Mouse (Mus musculus): Measurements from ENCODE around the gene Ccndbp1. TPM values are rescaled to one million over a fixed set of nuclear protein-coding genes. Genes with fewer than 3 reads are reported as not detected.

Gene Ccndbp1
- polyA plus RNA-seq, 1 experiment = 21.1 TPM

DNA sequence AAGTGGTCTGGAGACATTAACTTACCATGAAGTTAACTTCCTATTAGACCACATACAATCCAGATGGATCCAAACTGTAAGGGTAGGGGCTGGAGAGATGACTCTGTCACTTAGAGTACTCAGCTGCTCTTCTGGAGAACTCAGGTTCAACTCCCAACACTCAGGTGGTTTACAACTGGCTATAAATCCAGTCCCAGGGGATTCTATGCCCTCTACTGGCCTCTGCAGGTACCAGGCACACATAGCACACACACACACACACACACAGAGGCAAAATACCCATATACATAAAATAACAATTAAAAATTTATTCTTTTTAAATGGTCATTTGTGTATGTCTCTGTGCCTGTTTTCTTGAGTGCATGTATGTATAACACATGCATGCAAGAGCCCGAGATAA is 31.2 kb downstream of the Ccndbp1 start:
- no peaks in the 10 kb centered on the region for H3K79me3 ChIP-seq (ENCODE audit: low read depth)
- H3K79me2 ChIP-seq (ENCODE audit: control insufficient read depth, insufficient read depth) = no peaks in the 10 kb centered on the region
- H3K27me3 ChIP-seq (ENCODE audit: control insufficient read depth, insufficient read depth, insufficient read length) = peaks cover 8% of the 10 kb centered on the region
- H3K36me3 ChIP-seq (ENCODE audit: control insufficient read depth, insufficient read depth) = no peaks in the 10 kb centered on the region
- no peak overlapping the region for H3K4me3 ChIP-seq (ENCODE audit: insufficient read depth, poor library complexity, severe bottlenecking)
- H3ac ChIP-seq (ENCODE audit: control insufficient read depth, insufficient read length, low read depth) = no peak overlapping the region
- TF ChIP-seq MYOD1 (IDR thresholded peaks at IDR 0.05; ENCODE audit: control insufficient read depth, insufficient read length, low read depth) = no peak

DNA sequence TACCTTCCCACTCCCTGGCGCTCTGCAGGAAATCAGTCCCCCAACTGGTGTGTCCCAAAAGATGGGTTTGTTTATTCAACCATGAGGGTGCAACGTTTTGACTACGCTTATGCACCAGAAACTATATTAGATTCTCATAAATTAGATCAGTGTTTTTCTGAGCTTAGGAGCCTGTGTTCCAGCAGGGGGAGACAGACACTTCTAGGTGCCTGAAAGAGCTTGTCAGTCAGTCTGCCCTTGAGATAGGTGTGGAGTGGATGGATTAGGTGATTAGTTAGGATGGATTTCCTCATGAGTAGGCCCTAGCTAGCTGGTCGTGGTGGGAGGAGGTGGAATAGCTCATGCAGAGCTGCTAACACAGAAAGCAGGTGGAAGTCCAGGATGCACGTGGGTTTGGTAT is 32.9 kb downstream of the Ccndbp1 start:
- Histone ChIP-seq H3K27me3 (ENCODE audit: control insufficient read depth, insufficient read depth, insufficient read length) (peaks cover 21% of the 10 kb centered on the region), H3K36me3 (ENCODE audit: control insufficient read depth, insufficient read depth) (no peaks in the 10 kb centered on the region), H3ac (ENCODE audit: control insufficient read depth, insufficient read length, low read depth) (no peak overlapping the region), H3K79me3 (ENCODE audit: low read depth) (no peaks in the 10 kb centered on the region), H3K4me3 (ENCODE audit: insufficient read depth, poor library complexity, severe bottlenecking) (no peak overlapping the region), H3K79me2 (ENCODE audit: control insufficient read depth, insufficient read depth) (no peaks in the 10 kb centered on the region)
- TF ChIP-seq MAX (IDR thresholded peaks at IDR 0.05) (no peak), USF1 (IDR thresholded peaks at IDR 0.05; ENCODE audit: low read depth) (no peak), CEBPB (IDR thresholded peaks at IDR 0.05; ENCODE audit: low read depth) (no peak), CTCF (IDR thresholded peaks at IDR 0.05; ENCODE audit: control insufficient read depth, insufficient read depth, insufficient read length) (no peak), MYOD1 (IDR thresholded peaks at IDR 0.05; ENCODE audit: control insufficient read depth, insufficient read length, low read depth) (no peak), FOSL1 (IDR thresholded peaks at IDR 0.05; ENCODE audit: insufficient read depth, low read length, poor library complexity, severe bottlenecking) (no peak), MYOG (IDR thresholded peaks at IDR 0.05; ENCODE audit: control insufficient read depth, extremely low read depth, insufficient read length) (no peak)

DNA sequence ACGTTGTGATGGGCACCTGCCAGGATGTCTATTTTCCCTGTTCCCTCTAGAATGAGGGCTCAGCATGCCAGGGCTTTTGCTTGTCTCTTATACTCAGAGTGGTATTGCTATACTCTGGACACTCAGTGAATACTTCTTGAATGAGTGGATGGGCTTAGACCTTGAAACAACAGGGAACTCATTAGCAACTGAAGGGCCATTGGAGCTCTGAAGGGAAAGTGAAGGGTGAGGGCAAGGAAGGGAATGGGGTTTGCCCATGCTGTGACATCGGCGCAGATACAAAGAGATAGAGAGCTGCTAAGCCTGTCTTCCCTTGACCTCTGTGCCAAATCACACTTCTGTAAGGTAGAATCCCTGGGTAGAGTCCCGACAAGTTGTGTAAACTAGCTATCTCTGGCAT is 37.5 kb downstream of the Ccndbp1 start:
- H3K36me3 ChIP-seq (ENCODE audit: control insufficient read depth, insufficient read depth) = no peaks in the 10 kb centered on the region
- H3K79me3 ChIP-seq (ENCODE audit: low read depth) = no peaks in the 10 kb centered on the region
- no peak overlapping the region for H3ac ChIP-seq (ENCODE audit: control insufficient read depth, insufficient read length, low read depth)
- TF ChIP-seq USF1 (IDR thresholded peaks at IDR 0.05; ENCODE audit: low read depth) = no peak
- no peak for TF ChIP-seq CEBPB (IDR thresholded peaks at IDR 0.05; ENCODE audit: low read depth)
- no peak for TF ChIP-seq MAX (IDR thresholded peaks at IDR 0.05)
- TF ChIP-seq MYOG (IDR thresholded peaks at IDR 0.05; ENCODE audit: control insufficient read depth, extremely low read depth, insufficient read length) = no peak
- TF ChIP-seq MYOD1 (IDR thresholded peaks at IDR 0.05; ENCODE audit: control insufficient read depth, insufficient read length, low read depth) = no peak
- TF ChIP-seq CTCF (IDR thresholded peaks at IDR 0.05; ENCODE audit: control insufficient read depth, insufficient read depth, insufficient read length) = no peak
- no peak for TF ChIP-seq FOSL1 (IDR thresholded peaks at IDR 0.05; ENCODE audit: insufficient read depth, low read length, poor library complexity, severe bottlenecking)
- no peak overlapping the region for H3K4me3 ChIP-seq (ENCODE audit: insufficient read depth, poor library complexity, severe bottlenecking)
- H3K27me3 ChIP-seq (ENCODE audit: control insufficient read depth, insufficient read depth, insufficient read length) = peaks cover 25% of the 10 kb centered on the region
- H3K79me2 ChIP-seq (ENCODE audit: control insufficient read depth, insufficient read depth) = no peaks in the 10 kb centered on the region

DNA sequence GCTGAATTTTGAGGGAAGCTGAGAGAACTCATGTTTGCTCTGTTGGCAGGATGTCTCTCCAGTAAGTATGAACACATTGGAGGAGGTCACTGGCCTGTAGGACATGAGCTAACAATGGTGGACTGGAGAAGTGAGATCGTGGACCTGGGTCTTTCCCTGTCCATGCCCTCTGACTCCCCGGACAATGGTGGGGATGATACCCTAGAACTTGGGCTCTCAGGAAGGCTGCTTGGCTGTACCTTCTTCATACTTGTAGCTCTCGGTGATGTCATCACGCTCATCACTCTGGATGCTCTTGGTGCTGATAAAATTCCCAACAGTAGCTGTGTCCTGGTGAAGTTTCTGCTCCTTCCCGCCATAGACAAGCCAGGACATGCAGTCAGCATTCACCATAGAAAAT is 44.0 kb downstream of the Ccndbp1 start:
- no peak for TF ChIP-seq CTCF (IDR thresholded peaks at IDR 0.05; ENCODE audit: control insufficient read depth, insufficient read depth, insufficient read length)
- TF ChIP-seq MYOD1 (IDR thresholded peaks at IDR 0.05; ENCODE audit: control insufficient read depth, insufficient read length, low read depth) = no peak
- no peak for TF ChIP-seq MYOG (IDR thresholded peaks at IDR 0.05; ENCODE audit: control insufficient read depth, extremely low read depth, insufficient read length)
- TF ChIP-seq FOSL1 (IDR thresholded peaks at IDR 0.05; ENCODE audit: insufficient read depth, low read length, poor library complexity, severe bottlenecking) = no peak
- TF ChIP-seq USF1 (IDR thresholded peaks at IDR 0.05; ENCODE audit: low read depth) = no peak
- no peak for TF ChIP-seq CEBPB (IDR thresholded peaks at IDR 0.05; ENCODE audit: low read depth)
- TF ChIP-seq MAX (IDR thresholded peaks at IDR 0.05) = no peak
- Histone ChIP-seq H3K4me3 (ENCODE audit: insufficient read depth, poor library complexity, severe bottlenecking) (no peak overlapping the region), H3K79me2 (ENCODE audit: control insufficient read depth, insufficient read depth) (no peaks in the 10 kb centered on the region), H3K36me3 (ENCODE audit: control insufficient read depth, insufficient read depth) (no peaks in the 10 kb centered on the region), H3K27me3 (ENCODE audit: control insufficient read depth, insufficient read depth, insufficient read length) (peaks cover 17% of the 10 kb centered on the region), H3K79me3 (ENCODE audit: low read depth) (no peaks in the 10 kb centered on the region), H3ac (ENCODE audit: control insufficient read depth, insufficient read length, low read depth) (no peak overlapping the region)

DNA sequence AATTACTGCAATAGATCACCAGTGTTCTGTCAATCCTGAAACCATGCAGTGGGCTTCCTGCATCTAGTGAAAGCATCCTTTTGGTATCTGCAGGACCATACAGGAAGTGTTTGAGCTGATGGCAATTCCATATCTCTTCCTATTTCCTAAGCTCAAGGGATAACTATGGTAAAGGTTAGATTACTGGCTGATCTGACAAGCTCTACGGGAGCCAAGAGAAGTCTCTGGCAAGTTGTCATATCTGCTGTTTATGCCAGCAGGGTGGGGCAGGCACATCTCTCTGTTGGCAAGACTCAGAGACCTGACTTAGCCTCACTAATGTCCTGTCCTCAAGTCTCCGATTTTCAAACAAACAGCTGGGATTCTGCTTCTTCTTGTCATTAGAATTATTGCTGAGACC is 45.9 kb downstream of the Ccndbp1 start:
- Histone ChIP-seq H3K4me3 (ENCODE audit: insufficient read depth, poor library complexity, severe bottlenecking) (no peak overlapping the region), H3K79me2 (ENCODE audit: control insufficient read depth, insufficient read depth) (no peaks in the 10 kb centered on the region), H3K27me3 (ENCODE audit: control insufficient read depth, insufficient read depth, insufficient read length) (peaks cover 17% of the 10 kb centered on the region), H3K79me3 (ENCODE audit: low read depth) (no peaks in the 10 kb centered on the region), H3K36me3 (ENCODE audit: control insufficient read depth, insufficient read depth) (no peaks in the 10 kb centered on the region), H3ac (ENCODE audit: control insufficient read depth, insufficient read length, low read depth) (no peak overlapping the region)
- TF ChIP-seq FOSL1 (IDR thresholded peaks at IDR 0.05; ENCODE audit: insufficient read depth, low read length, poor library complexity, severe bottlenecking) (no peak), CEBPB (IDR thresholded peaks at IDR 0.05; ENCODE audit: low read depth) (no peak), CTCF (IDR thresholded peaks at IDR 0.05; ENCODE audit: control insufficient read depth, insufficient read depth, insufficient read length) (no peak), USF1 (IDR thresholded peaks at IDR 0.05; ENCODE audit: low read depth) (no peak), MAX (IDR thresholded peaks at IDR 0.05) (no peak), MYOD1 (IDR thresholded peaks at IDR 0.05; ENCODE audit: control insufficient read depth, insufficient read length, low read depth) (no peak), MYOG (IDR thresholded peaks at IDR 0.05; ENCODE audit: control insufficient read depth, extremely low read depth, insufficient read length) (no peak)

DNA sequence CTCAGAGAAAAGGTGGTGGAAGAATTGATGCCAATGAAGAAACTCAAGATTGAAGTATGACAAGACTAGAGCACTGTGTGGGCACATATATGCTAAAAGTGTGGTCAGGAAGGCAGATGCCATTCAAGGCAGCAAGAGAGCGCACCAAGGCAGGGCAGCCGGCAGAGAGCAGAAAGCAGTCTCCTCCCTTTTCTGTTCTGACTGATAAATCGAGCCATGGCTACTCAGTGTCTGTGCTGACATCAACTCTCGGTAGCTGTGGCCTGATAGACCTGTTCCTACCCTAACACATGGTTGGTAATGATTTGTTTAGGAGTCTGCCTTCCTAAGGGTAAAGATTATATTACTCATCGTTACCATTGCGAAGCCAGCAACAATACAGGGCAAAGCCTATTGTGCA is 47.7 kb downstream of the Ccndbp1 start:
- H3K4me3 ChIP-seq (ENCODE audit: insufficient read depth, poor library complexity, severe bottlenecking) = no peak overlapping the region
- no peaks in the 10 kb centered on the region for H3K79me2 ChIP-seq (ENCODE audit: control insufficient read depth, insufficient read depth)
- no peaks in the 10 kb centered on the region for H3K79me3 ChIP-seq (ENCODE audit: low read depth)
- TF ChIP-seq MAX (IDR thresholded peaks at IDR 0.05) (no peak), FOSL1 (IDR thresholded peaks at IDR 0.05; ENCODE audit: insufficient read depth, low read length, poor library complexity, severe bottlenecking) (no peak), USF1 (IDR thresholded peaks at IDR 0.05; ENCODE audit: low read depth) (no peak), MYOD1 (IDR thresholded peaks at IDR 0.05; ENCODE audit: control insufficient read depth, insufficient read length, low read depth) (no peak), MYOG (IDR thresholded peaks at IDR 0.05; ENCODE audit: control insufficient read depth, extremely low read depth, insufficient read length) (no peak)
- H3K36me3 ChIP-seq (ENCODE audit: control insufficient read depth, insufficient read depth) = no peaks in the 10 kb centered on the region
- peaks cover 12% of the 10 kb centered on the region for H3K27me3 ChIP-seq (ENCODE audit: control insufficient read depth, insufficient read depth, insufficient read length)
- no peak overlapping the region for H3ac ChIP-seq (ENCODE audit: control insufficient read depth, insufficient read length, low read depth)
